Mouse (Mus musculus): ENCODE measurements at regions not wholly inside any gene's neighbourhood (a gene's known extent, or its start where the extent isn't known, plus 50 kb on each side); places are given as distances from the start of the nearest gene placed in this dataset.
A peak's percentile ranks its signal among the peaks of the same experiment; 100 is the strongest.

- Histone ChIP-seq H3K4me3 (ENCODE audit: insufficient read depth, low read length) (no peak overlapping the region), H3K4me1 (ENCODE audit: control insufficient read depth, insufficient read depth, low read length) (no peaks in the 10 kb centered on the region), H3K27ac (ENCODE audit: insufficient read depth, low read length) (no peak overlapping the region)
- no peak for TF ChIP-seq POLR2A (IDR thresholded peaks at IDR 0.05; ENCODE audit: extremely low read depth, insufficient read depth, low read length)
- TF ChIP-seq CTCF (IDR thresholded peaks at IDR 0.05; ENCODE audit: extremely low read depth, insufficient read depth, low read length), result no peak
These were observed 505.0 kb downstream of the 1700129C05Rik start for GRCm38 (mm10) chr14:58637405-58638336.

GRCm38 (mm10) chr14:58631221-58631620 lies 511.5 kb downstream of the 1700129C05Rik start:
- Histone ChIP-seq H3K4me3 (ENCODE audit: insufficient read depth, low read length) (no peak overlapping the region), H3K4me1 (ENCODE audit: control insufficient read depth, insufficient read depth, low read length) (no peaks in the 10 kb centered on the region), H3K27ac (ENCODE audit: insufficient read depth, low read length) (no peak overlapping the region)
- no peak for TF ChIP-seq CTCF (IDR thresholded peaks at IDR 0.05; ENCODE audit: extremely low read depth, insufficient read depth, low read length)
- TF ChIP-seq POLR2A (IDR thresholded peaks at IDR 0.05; ENCODE audit: extremely low read depth, insufficient read depth, low read length), result no peak

GRCm38 (mm10) chr14:58628266-58628665 lies 514.4 kb downstream of the 1700129C05Rik start:
- TF ChIP-seq CTCF (IDR thresholded peaks at IDR 0.05; ENCODE audit: extremely low read depth, insufficient read depth, low read length) (no peak), POLR2A (IDR thresholded peaks at IDR 0.05; ENCODE audit: extremely low read depth, insufficient read depth, low read length) (no peak)
- Histone ChIP-seq H3K4me1 (ENCODE audit: control insufficient read depth, insufficient read depth, low read length) (no peaks in the 10 kb centered on the region), H3K27ac (ENCODE audit: insufficient read depth, low read length) (no peak overlapping the region), H3K4me3 (ENCODE audit: insufficient read depth, low read length) (no peak overlapping the region)

DNA sequence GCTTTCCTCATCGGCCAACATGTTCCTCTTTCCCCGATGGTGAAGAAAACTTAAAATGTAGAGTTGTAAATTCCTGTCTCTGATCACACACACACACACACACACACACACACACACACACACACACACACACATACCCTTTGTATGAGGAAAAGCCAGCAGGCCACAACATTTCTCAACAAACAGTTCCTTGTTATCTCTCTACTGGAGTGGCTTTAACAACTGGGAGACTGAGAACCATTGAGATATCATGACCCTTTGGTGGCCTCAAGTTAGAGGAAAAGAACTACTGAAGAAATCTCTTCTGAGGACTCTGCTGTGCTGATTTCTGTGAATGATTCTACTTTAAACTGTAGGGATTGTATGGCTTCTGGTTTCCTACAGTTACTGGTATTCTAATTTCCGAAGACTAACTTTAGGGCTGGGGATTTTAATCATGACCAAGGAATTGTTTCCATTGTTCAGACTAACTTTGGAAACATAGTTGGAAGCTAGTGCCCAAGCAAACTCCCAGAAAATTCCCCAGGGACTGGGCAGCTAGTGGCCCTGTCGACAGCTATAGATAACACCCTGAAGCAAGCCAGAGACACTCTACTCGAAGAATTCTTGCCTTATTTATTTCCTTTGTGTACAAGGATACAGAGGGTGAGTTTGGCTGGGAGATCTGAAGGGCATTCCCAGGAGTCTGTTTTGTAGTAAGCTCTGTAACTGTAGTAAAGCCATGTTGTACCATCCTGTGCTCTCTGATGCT lies 516.0 kb downstream of the 1700129C05Rik start:
- H3K27ac ChIP-seq (ENCODE audit: insufficient read depth, low read length), result no peak overlapping the region
- no peak for TF ChIP-seq CTCF (IDR thresholded peaks at IDR 0.05; ENCODE audit: extremely low read depth, insufficient read depth, low read length)
- TF ChIP-seq POLR2A (IDR thresholded peaks at IDR 0.05; ENCODE audit: extremely low read depth, insufficient read depth, low read length), result no peak
- H3K4me3 ChIP-seq (ENCODE audit: insufficient read depth, low read length), result no peak overlapping the region
- no peaks in the 10 kb centered on the region for H3K4me1 ChIP-seq (ENCODE audit: control insufficient read depth, insufficient read depth, low read length)

- Histone ChIP-seq H3K27ac (ENCODE audit: insufficient read depth, low read length) (no peak overlapping the region), H3K4me1 (ENCODE audit: control insufficient read depth, insufficient read depth, low read length) (no peaks in the 10 kb centered on the region; the same call in 1 of the 2 replicates), H3K4me3 (ENCODE audit: insufficient read depth, low read length) (no peak overlapping the region)
- TF ChIP-seq POLR2A (IDR thresholded peaks at IDR 0.05; ENCODE audit: extremely low read depth, insufficient read depth, low read length), result no peak
These were observed 522.5 kb downstream of the 1700129C05Rik start for GRCm38 (mm10) chr14:58620186-58620585.

DNA sequence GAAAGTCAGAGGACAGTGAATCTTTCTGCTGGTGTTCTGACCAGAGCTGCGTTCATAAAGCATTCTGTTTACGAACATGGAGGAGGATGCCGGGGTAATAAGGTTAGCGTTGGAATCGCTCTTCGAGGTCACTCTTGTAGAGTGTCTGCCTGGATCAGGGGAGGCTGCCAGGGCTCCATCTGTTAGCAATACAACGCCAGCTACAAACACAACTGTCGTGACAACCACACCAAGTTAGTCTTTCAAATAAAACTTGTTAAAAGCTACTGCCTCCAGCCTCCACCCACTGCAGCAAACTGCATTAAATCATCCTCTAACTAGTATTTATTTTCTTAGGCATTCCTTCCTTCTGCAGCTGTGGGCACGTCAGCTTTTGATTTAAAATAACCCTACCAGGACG lies 525.0 kb downstream of the 1700129C05Rik start:
- H3K4me1 ChIP-seq (ENCODE audit: control insufficient read depth, insufficient read depth, low read length), result no peaks in the 10 kb centered on the region; the same call in 1 of the 2 replicates
- H3K4me3 ChIP-seq (ENCODE audit: insufficient read depth, low read length), result no peak overlapping the region
- TF ChIP-seq POLR2A (IDR thresholded peaks at IDR 0.05; ENCODE audit: extremely low read depth, insufficient read depth, low read length) (no peak), CTCF (IDR thresholded peaks at IDR 0.05; ENCODE audit: extremely low read depth, insufficient read depth, low read length) (no peak)
- no peak overlapping the region for H3K27ac ChIP-seq (ENCODE audit: insufficient read depth, low read length)

DNA sequence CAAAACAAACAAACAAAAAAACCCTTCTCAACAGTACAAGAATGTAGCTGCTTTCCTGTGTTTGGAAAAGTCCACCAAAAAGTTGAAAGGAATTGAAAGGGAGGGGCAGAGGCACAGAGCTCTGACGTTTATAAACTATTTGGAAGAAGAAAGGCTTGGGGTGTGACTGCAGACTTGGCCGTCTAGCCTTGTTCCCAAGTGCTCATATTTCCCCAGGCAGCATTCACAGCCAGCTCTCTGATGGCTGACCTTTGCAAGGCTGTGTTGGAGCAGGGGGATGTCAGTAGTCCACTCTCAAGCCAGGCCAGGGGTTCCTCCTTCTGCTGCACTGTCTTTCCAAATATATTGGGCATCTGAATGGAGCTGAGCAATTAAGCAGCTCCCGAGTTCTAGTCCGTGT lies 534.5 kb downstream of the 1700129C05Rik start:
- Histone ChIP-seq H3K27ac (ENCODE audit: insufficient read depth, low read length) (0 out of 2 replicates have a peak overlapping the region, but pooled peaks have one; percentile 46), H3K4me3 (ENCODE audit: insufficient read depth, low read length) (no peak overlapping the region), H3K4me1 (ENCODE audit: control insufficient read depth, insufficient read depth, low read length) (no peaks in the 10 kb centered on the region)
- TF ChIP-seq POLR2A (IDR thresholded peaks at IDR 0.05; ENCODE audit: extremely low read depth, insufficient read depth, low read length) (no peak), CTCF (IDR thresholded peaks at IDR 0.05; ENCODE audit: extremely low read depth, insufficient read depth, low read length) (no peak)

DNA sequence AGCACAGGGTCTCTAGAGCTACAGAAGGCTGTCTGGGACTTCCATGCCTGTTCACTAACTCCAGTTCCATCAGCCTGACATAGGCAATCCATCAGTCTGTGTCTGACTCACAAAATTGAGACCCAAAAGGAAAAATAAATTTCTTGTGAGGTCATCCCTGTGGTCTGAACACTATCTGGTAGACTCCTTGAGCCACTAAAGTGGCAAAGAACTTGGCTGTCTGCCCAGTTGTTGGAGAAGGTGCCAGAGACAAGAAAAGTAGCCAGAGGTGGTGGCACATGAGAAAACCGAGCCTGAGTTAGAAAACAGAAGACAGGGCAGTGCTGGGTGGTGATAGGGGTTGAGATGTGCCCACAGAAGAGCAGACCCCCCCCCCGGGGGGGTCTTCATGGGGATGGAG lies 535.0 kb downstream of the 1700129C05Rik start:
- Histone ChIP-seq H3K27ac (ENCODE audit: insufficient read depth, low read length) (no peak overlapping the region), H3K4me1 (ENCODE audit: control insufficient read depth, insufficient read depth, low read length) (no peaks in the 10 kb centered on the region), H3K4me3 (ENCODE audit: insufficient read depth, low read length) (no peak overlapping the region)
- TF ChIP-seq CTCF (IDR thresholded peaks at IDR 0.05; ENCODE audit: extremely low read depth, insufficient read depth, low read length), result no peak
- TF ChIP-seq POLR2A (IDR thresholded peaks at IDR 0.05; ENCODE audit: extremely low read depth, insufficient read depth, low read length), result no peak

- Histone ChIP-seq H3K4me1 (ENCODE audit: control insufficient read depth, insufficient read depth, low read length) (no peaks in the 10 kb centered on the region), H3K4me3 (ENCODE audit: insufficient read depth, low read length) (no peak overlapping the region), H3K27ac (ENCODE audit: insufficient read depth, low read length) (no peak overlapping the region)
- no peak for TF ChIP-seq CTCF (IDR thresholded peaks at IDR 0.05; ENCODE audit: extremely low read depth, insufficient read depth, low read length)
- no peak for TF ChIP-seq POLR2A (IDR thresholded peaks at IDR 0.05; ENCODE audit: extremely low read depth, insufficient read depth, low read length)
These were observed 535.2 kb downstream of the Fgf9 start for GRCm38 (mm10) chr14:58605529-58605928.
